9 mouse cellular contexts compared by ENCODE assay signal in genomic region chr12:72917159-72917993, GRCm38 (mm10). TPM values are rescaled to one million over a fixed set of nuclear protein-coding genes. Genes with fewer than 3 reads are reported as not detected.
DNase-seq lines count a peak whose midpoint lies in the region; ATAC-seq and TF ChIP-seq lines count a peak whose summit lies in the region.
"Had no signal": no experiment of that assay in that cellular context is flagged by ENCODE, and none has a peak within 500 bp of the region (broad histone marks: within the 10 kb centered on the region; RNA-seq: fewer than 3 reads in every experiment).

No protein-coding gene starts in this region.

- no peak for ATAC-seq in embryonic facial prominence, embryonic 12.5 days (ENCODE audit: insufficient number of reproducible peaks, insufficient read depth, low FRiP score, low TSS enrichment)
- ATAC-seq in hindbrain, embryonic 13.5 days (ENCODE audit: low FRiP score): no peak
- no peak for ATAC-seq in midbrain, embryonic 15.5 days (replicated peaks)

- peaks cover 5% of the 10 kb centered on the region; the same call in 1 of the 2 replicates for H3K27me3 ChIP-seq in embryonic facial prominence, embryonic 12.5 days
- H3K27me3 ChIP-seq in hindbrain, embryonic 13.5 days: peaks cover 25% of the 10 kb centered on the region
- H3K27me3 ChIP-seq in midbrain, embryonic 15.5 days (replicated peaks): peaks cover 4% of the 10 kb centered on the region

- peak overlapping the region; percentile 56 for H3K9ac ChIP-seq in embryonic facial prominence, embryonic 12.5 days
- peak overlapping the region; percentile 49 for H3K9ac ChIP-seq in hindbrain, embryonic 13.5 days
- H3K9ac ChIP-seq in midbrain, embryonic 15.5 days: no peak overlapping the region; the same call in 1 of the 2 replicates

- intact Hi-C loops in left cerebral cortex, adult 2 months (cut with DNase I): no loop called here
- intact Hi-C loops in left cerebral cortex, postnatal 14 days (cut with DNase I): no loop called here

- TF ChIP-seq CTCF in left cerebral cortex, adult 2 months (IDR thresholded peaks at IDR 0.05): no peak

- H3K4me3 ChIP-seq in left cerebral cortex, adult 2 months: peak overlapping the region; percentile 25; the same call in 1 of the 2 replicates
- H3K4me3 ChIP-seq in embryonic facial prominence, embryonic 12.5 days: peak overlapping the region; percentile 45
- peak overlapping the region; percentile 39 for H3K4me3 ChIP-seq in hindbrain, embryonic 13.5 days
- peak overlapping the region; percentile 35 for H3K4me3 ChIP-seq in midbrain, embryonic 15.5 days

- H3K9me3 ChIP-seq in embryonic facial prominence, embryonic 12.5 days: peaks cover 5% of the 10 kb centered on the region; the same call in 1 of the 2 replicates
- H3K9me3 ChIP-seq in hindbrain, embryonic 13.5 days: no peaks in the 10 kb centered on the region
- no peaks in the 10 kb centered on the region for H3K9me3 ChIP-seq in midbrain, embryonic 15.5 days

- H3K4me1 ChIP-seq in embryonic facial prominence, embryonic 12.5 days: no peaks in the 10 kb centered on the region
- peaks cover 9% of the 10 kb centered on the region for H3K4me1 ChIP-seq in hindbrain, embryonic 13.5 days (replicated peaks)
- H3K4me1 ChIP-seq in midbrain, embryonic 15.5 days: no peaks in the 10 kb centered on the region

- H3K4me2 ChIP-seq in embryonic facial prominence, embryonic 12.5 days (replicated peaks): peak overlapping the region; percentile 76
- H3K4me2 ChIP-seq in hindbrain, embryonic 13.5 days: peak overlapping the region; percentile 62
- H3K4me2 ChIP-seq in midbrain, embryonic 15.5 days: peak overlapping the region; percentile 65

- DNase-seq in left cerebral cortex, adult 2 months (ENCODE audit: extremely low spot score in 1 of 2, low spot score in 2 of 2): no peak
- DNase-seq in left cerebral cortex, postnatal 14 days (ENCODE audit: low spot score in 2 of 2): no peak
- no peak for DNase-seq in urinary bladder, postnatal 10 days (ENCODE audit: low spot score)
- DNase-seq in thymus, postnatal 0 days (ENCODE audit: low spot score): no peak
- no peak for DNase-seq in ovary, postnatal 10 days (ENCODE audit: low spot score)

- H3K36me3 ChIP-seq in embryonic facial prominence, embryonic 12.5 days: no peaks in the 10 kb centered on the region
- no peaks in the 10 kb centered on the region for H3K36me3 ChIP-seq in hindbrain, embryonic 13.5 days
- no peaks in the 10 kb centered on the region for H3K36me3 ChIP-seq in midbrain, embryonic 15.5 days (replicated peaks)

- no peak overlapping the region for H3K27ac ChIP-seq in left cerebral cortex, adult 2 months
- no peak overlapping the region for H3K27ac ChIP-seq in embryonic facial prominence, embryonic 12.5 days
- H3K27ac ChIP-seq in hindbrain, embryonic 13.5 days: no peak overlapping the region
- no peak overlapping the region for H3K27ac ChIP-seq in midbrain, embryonic 15.5 days

- 14% methylated on average over 47 of the region's 48 CpGs for WGBS in embryonic facial prominence, embryonic 12.5 days
- WGBS in hindbrain, embryonic 13.5 days: 17% methylated on average over 47 of the region's 48 CpGs
- WGBS in midbrain, embryonic 15.5 days: 17% methylated on average over 47 of the region's 48 CpGs

RNA-seq across cellular contexts. Expression of gene Six6, which starts 22.3 kb away (rescaled TPM):
- total RNA-seq in left cerebral cortex, adult 2 months (2021): not detected
- not detected for total RNA-seq in left cerebral cortex, postnatal 14 days (2021)
- 5.8 and 8.3 TPM in 2 replicates for polyA plus RNA-seq in embryonic facial prominence, embryonic 12.5 days (2016; fragmentation: Nextera tagmentation; extraction: Ambion mirVana)
- not detected in 2 replicates for polyA plus RNA-seq in hindbrain, embryonic 13.5 days (2015; fragmentation: Nextera tagmentation; extraction: Ambion mirVana)
- polyA plus RNA-seq in midbrain, embryonic 15.5 days (2015; fragmentation: Nextera tagmentation; extraction: Ambion mirVana): 0.61 and 1.5 TPM in 2 replicates
- polyA plus RNA-seq in thymus, postnatal 0 days (2015; fragmentation: Nextera tagmentation; extraction: Ambion mirVana): not detected in 2 replicates
- total RNA-seq: neutrophil, adult 5-6 weeks had no signal

RNA-seq across cellular contexts. Expression of gene 4930447C04Rik, which starts 23.2 kb away (rescaled TPM):
- total RNA-seq in left cerebral cortex, adult 2 months (2021): 10 to 100 TPM in 1 of 2 experiments, 1 to 10 TPM in 1; 9.7 to 10.3 TPM
- total RNA-seq in left cerebral cortex, postnatal 14 days (2021): 1 to 10 TPM; 6.8 to 7.9 TPM
- 7.5 and 10.3 TPM in 2 replicates for polyA plus RNA-seq in embryonic facial prominence, embryonic 12.5 days (2016; fragmentation: Nextera tagmentation; extraction: Ambion mirVana)
- 4.6 and 5.2 TPM in 2 replicates for polyA plus RNA-seq in hindbrain, embryonic 13.5 days (2015; fragmentation: Nextera tagmentation; extraction: Ambion mirVana)
- polyA plus RNA-seq in midbrain, embryonic 15.5 days (2015; fragmentation: Nextera tagmentation; extraction: Ambion mirVana): 4.0 and 4.8 TPM in 2 replicates
- polyA plus RNA-seq in thymus, postnatal 0 days (2015; fragmentation: Nextera tagmentation; extraction: Ambion mirVana): 0.94 and 1.5 TPM in 2 replicates
